ENCODE assay signal across 14 mouse cellular contexts in the genomic region with DNA sequence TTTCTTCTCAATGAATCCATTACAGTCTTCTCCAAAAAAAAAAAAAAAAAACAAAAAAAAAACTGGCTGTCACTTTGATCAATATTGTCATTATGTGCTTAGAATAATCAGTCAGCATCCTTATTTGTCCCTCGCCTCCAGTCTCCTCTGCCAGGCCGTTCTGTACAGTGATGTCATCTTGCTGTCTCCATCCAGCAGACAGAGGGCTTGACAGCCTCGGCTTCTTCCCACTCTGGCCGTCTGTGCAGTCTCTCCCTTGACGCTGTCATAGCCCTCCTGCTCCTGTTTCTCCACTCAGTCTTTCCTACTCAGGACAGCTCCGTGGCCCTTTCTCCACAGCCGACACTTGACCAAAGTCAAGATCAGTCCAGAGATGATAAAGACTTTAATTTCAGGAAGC.
"Had no signal": no experiment of that assay in that cellular context is flagged by ENCODE, and none has a peak within 500 bp of the region (broad histone marks: within the 10 kb centered on the region; RNA-seq: fewer than 3 reads in every experiment).

No protein-coding gene starts in this region.

- H3K4me3 ChIP-seq: midbrain, embryonic 10.5 days; midbrain, embryonic 12.5 days; midbrain, embryonic 15.5 days; neural tube, embryonic 12.5 days; stomach, embryonic 15.5 days had no signal

- ATAC-seq: midbrain, embryonic 15.5 days had no signal

- H3K27ac ChIP-seq: midbrain, embryonic 10.5 days; midbrain, embryonic 12.5 days; midbrain, embryonic 15.5 days; neural tube, embryonic 12.5 days; stomach, embryonic 15.5 days; stomach, postnatal 0 days had no signal

- H3K9ac ChIP-seq: lung, embryonic 14.5 days; midbrain, embryonic 12.5 days; midbrain, embryonic 15.5 days; neural tube, embryonic 12.5 days; stomach, embryonic 15.5 days had no signal

- DNase-seq: lung, adult 18-20 months; lung, embryonic 14.5 days; lung, postnatal 10 days; lung, postnatal 4 days; right cerebral cortex, postnatal 14 days; thymus, adult 2 months; thymus, postnatal 25 days; thymus, postnatal 4 days had no signal

- H3K36me3 ChIP-seq: midbrain, embryonic 10.5 days; midbrain, embryonic 12.5 days; midbrain, embryonic 15.5 days; neural tube, embryonic 12.5 days; stomach, embryonic 15.5 days had no signal

- H3K27me3 ChIP-seq: midbrain, embryonic 12.5 days; midbrain, embryonic 15.5 days; neural tube, embryonic 12.5 days; stomach, embryonic 15.5 days had no signal

- H3K4me2 ChIP-seq: lung, embryonic 14.5 days; midbrain, embryonic 12.5 days; midbrain, embryonic 15.5 days; neural tube, embryonic 12.5 days; stomach, embryonic 15.5 days had no signal

- H3K9me3 ChIP-seq: midbrain, embryonic 10.5 days; midbrain, embryonic 12.5 days; midbrain, embryonic 15.5 days; neural tube, embryonic 12.5 days; stomach, embryonic 15.5 days had no signal
